Mouse (Mus musculus) CH12.LX (cell line): ENCODE measurements at regions not wholly inside any gene's neighbourhood (a gene's known extent, or its start where the extent isn't known, plus 50 kb on each side); places are given as distances from the start of the nearest gene placed in this dataset.

Experiments
- CHD1 ChIP-seq: IDR thresholded peaks from 2 replicates; pipeline ENCODE4 v1.6.1; 2012; ENCODE audit warnings: low read depth, low read length, improper control_type of control experiment, inconsistent platforms
- CTCF ChIP-seq, 2 experiments: IDR thresholded peaks in 1 of 2; conservative IDR thresholded peaks in 1 of 2; 2 replicates each; pipeline ENCODE4 v1.5.1; 2011 to 2012; ENCODE audit warnings: low read depth in 2 of 2, low read length in 2 of 2, improper control_type of control experiment in 1 of 2, inconsistent platforms in 1 of 2, mild to moderate bottlenecking in 1 of 2, moderate library complexity in 1 of 2
- EP300 ChIP-seq: IDR thresholded peaks from 2 replicates; pipeline ENCODE4 v1.6.1; 2011; ENCODE audit warnings: low read length, improper control_type of control experiment
- JUN ChIP-seq: IDR thresholded peaks from 2 replicates; pipeline ENCODE4 v1.6.1; 2011; ENCODE audit warnings: low read depth, mild to moderate bottlenecking, low read length, improper control_type of control experiment, moderate library complexity; ENCODE audit not compliant: insufficient read depth
- JUND ChIP-seq: conservative IDR thresholded peaks from 2 replicates; pipeline ENCODE4 v1.6.1; 2011; ENCODE audit warnings: low read depth, low read length, improper control_type of control experiment
- MAZ ChIP-seq: IDR thresholded peaks from 2 replicates; pipeline ENCODE4 v1.6.1; 2012; ENCODE audit warnings: low read depth, mild to moderate bottlenecking, inconsistent platforms, low read length, improper control_type of control experiment, moderate library complexity
- POLR2A ChIP-seq: IDR thresholded peaks from 2 replicates; pipeline ENCODE4 v1.6.1; 2011; ENCODE audit warnings: low read depth, mild to moderate bottlenecking, improper control_type of control experiment, low read length
- POLR2AphosphoS2 ChIP-seq: IDR thresholded peaks from 2 replicates; pipeline ENCODE4 v1.6.1; 2011; ENCODE audit warnings: low read depth, low read length, improper control_type of control experiment
- SIN3A ChIP-seq: IDR thresholded peaks from 2 replicates; pipeline ENCODE4 v1.6.1; 2012; ENCODE audit warnings: low read length, improper control_type of control experiment, inconsistent platforms
- ZKSCAN1 ChIP-seq: IDR thresholded peaks from 2 replicates; pipeline ENCODE4 v1.6.1; 2012; ENCODE audit warnings: low read depth, inconsistent platforms, low read length, improper control_type of control experiment, borderline replicate concordance

- TF ChIP-seq JUND = no peak
- TF ChIP-seq SIN3A = no peak
- no peak for TF ChIP-seq POLR2A
- no peak for TF ChIP-seq CTCF (conservative IDR thresholded peaks at IDR 0.05 in 1 of 2, IDR thresholded peaks at IDR 0.05 in 1 of 2; ENCODE audit: low read depth in 2 of 2, low read length in 2 of 2)
- no peak for TF ChIP-seq ZKSCAN1
- TF ChIP-seq JUN = no peak
- no peak for TF ChIP-seq MAZ
- no peak for TF ChIP-seq POLR2AphosphoS2
- peak; percentile 40; the same call in 1 of the 2 replicates for TF ChIP-seq EP300
- TF ChIP-seq CHD1 = no peak
Measured at GRCm38 (mm10) chr3:56962248-56963013, 339.4 kb downstream of the Tm4sf1 start.
